Mouse (Mus musculus): ENCODE measurements around the gene 1600002K03Rik. TPM values are rescaled to one million over a fixed set of nuclear protein-coding genes. Genes with fewer than 3 reads are reported as not detected.
A peak's percentile ranks its signal among the peaks of the same experiment; 100 is the strongest.

1600002K03Rik gene
- 8.4 and 12.2 TPM in 2 replicates for polyA plus RNA-seq (2011; ENCODE audit: insufficient read length, low read depth, missing spikeins)

- peak within 1 kb of the TSS; percentile 65 for H3K4me3 ChIP-seq (ENCODE audit: insufficient read depth, low read length)
- H3K4me1 ChIP-seq (ENCODE audit: control insufficient read depth, insufficient read depth, low read length) = peaks cover 8% of the 10 kb centered on the region; the same call in 1 of the 2 replicates
- peak within 1 kb of the TSS; percentile 89 for H3K27ac ChIP-seq (ENCODE audit: insufficient read depth, low read length)
- no peak for TF ChIP-seq CTCF (IDR thresholded peaks at IDR 0.05; ENCODE audit: borderline replicate concordance, insufficient read depth, low read length)
- TF ChIP-seq POLR2A (IDR thresholded peaks at IDR 0.05; ENCODE audit: low read depth, low read length) = peak; percentile 66
These were observed at the start of gene 1600002K03Rik for GRCm38 (mm10) chr10:80172527-80173292. Gene 1600002K03Rik (plus strand): TSS chr10:80172944.

- H3K4me1 ChIP-seq (ENCODE audit: control insufficient read depth, insufficient read depth, low read length) = no peaks in the 10 kb centered on the region
- no peak overlapping the region for H3K4me3 ChIP-seq (ENCODE audit: insufficient read depth, low read length)
- no peak overlapping the region for H3K27ac ChIP-seq (ENCODE audit: insufficient read depth, low read length)
- TF ChIP-seq POLR2A (IDR thresholded peaks at IDR 0.05; ENCODE audit: low read depth, low read length) (no peak), CTCF (IDR thresholded peaks at IDR 0.05; ENCODE audit: borderline replicate concordance, insufficient read depth, low read length) (no peak)
These were observed 48.7 kb upstream of the 1600002K03Rik start for GRCm38 (mm10) chr10:80123932-80124562.

DNA sequence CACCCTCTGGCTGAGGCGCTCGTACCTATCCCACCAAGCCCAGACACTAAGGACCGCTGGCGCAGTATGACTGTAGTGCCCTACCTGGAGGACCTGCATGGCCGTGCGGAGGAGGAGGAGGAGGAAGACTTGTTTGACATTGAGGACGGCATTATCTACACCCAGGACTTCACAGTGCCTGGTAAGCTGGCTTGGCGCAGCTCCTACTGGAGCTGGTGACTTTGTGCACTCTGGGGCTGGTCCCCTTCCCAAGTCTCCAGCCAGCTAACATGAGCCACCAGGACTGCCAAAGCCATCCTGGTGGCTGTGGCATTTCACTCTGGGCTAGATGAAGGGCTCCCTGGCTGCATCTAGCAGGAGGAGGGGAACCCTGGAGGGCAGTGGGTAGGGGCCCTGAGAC, 44.8 kb upstream of the 1600002K03Rik start:
- H3K27ac ChIP-seq (ENCODE audit: insufficient read depth, low read length) = no peak overlapping the region
- no peak for TF ChIP-seq CTCF (IDR thresholded peaks at IDR 0.05; ENCODE audit: borderline replicate concordance, insufficient read depth, low read length)
- no peak for TF ChIP-seq POLR2A (IDR thresholded peaks at IDR 0.05; ENCODE audit: low read depth, low read length)
- no peaks in the 10 kb centered on the region for H3K4me1 ChIP-seq (ENCODE audit: control insufficient read depth, insufficient read depth, low read length)
- no peak overlapping the region for H3K4me3 ChIP-seq (ENCODE audit: insufficient read depth, low read length)

DNA sequence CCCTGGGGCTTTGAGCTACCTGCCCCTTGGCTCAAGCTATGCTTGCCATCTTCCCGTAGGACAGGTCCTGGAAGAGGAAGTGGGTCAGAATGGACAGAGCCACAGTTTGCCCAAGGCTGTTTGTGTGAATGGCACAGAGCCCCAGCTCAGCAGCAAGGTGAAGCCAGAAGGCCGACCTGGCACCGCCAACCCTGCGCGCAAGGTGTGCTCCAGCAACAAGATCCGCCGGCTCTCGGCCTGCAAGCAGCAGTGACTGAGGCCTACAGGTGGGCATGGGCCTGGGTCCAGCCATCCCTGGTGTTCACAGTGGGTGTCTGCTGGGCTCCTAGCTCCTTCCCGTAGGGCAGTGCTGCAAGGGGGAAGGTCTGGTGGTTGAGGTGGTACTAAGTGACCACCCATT, 42.9 kb upstream of the 1600002K03Rik start:
- H3K4me3 ChIP-seq (ENCODE audit: insufficient read depth, low read length) = no peak overlapping the region
- TF ChIP-seq CTCF (IDR thresholded peaks at IDR 0.05; ENCODE audit: borderline replicate concordance, insufficient read depth, low read length) = no peak
- TF ChIP-seq POLR2A (IDR thresholded peaks at IDR 0.05; ENCODE audit: low read depth, low read length) = no peak
- H3K4me1 ChIP-seq (ENCODE audit: control insufficient read depth, insufficient read depth, low read length) = no peaks in the 10 kb centered on the region
- no peak overlapping the region for H3K27ac ChIP-seq (ENCODE audit: insufficient read depth, low read length)

DNA sequence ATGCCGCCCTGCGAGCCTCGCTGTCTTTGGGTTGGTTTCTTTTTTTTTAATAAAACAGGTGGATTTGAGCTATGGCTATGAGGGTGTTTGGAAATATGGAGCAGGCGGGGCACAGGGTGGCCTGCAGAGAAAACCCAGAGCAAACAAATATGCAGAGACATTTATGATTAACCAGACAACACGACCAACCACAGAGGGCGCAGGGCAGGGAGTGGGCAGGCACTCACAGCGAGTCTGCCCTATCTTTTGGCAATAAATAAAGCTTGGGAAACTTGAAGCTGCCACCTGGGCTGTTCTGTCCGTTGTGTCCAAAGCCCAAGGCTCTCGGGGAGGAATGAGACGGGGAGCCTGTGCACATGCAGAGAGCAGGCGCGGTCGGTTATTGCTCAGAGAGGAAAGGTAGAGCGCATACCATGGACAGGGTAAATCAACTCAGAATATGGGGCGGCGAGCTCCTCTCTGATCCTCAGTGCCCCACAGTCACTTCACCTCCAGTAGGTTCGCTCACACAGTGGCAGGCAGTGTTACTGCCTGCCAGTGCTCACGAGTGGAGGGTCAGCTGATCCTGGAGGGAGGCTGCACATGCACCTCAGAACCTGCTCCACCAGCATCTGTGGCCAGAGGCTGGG, 42.2 kb upstream of the 1600002K03Rik start:
- no peak overlapping the region for H3K4me3 ChIP-seq (ENCODE audit: insufficient read depth, low read length)
- no peaks in the 10 kb centered on the region for H3K4me1 ChIP-seq (ENCODE audit: control insufficient read depth, insufficient read depth, low read length)
- TF ChIP-seq CTCF (IDR thresholded peaks at IDR 0.05; ENCODE audit: borderline replicate concordance, insufficient read depth, low read length) = no peak
- TF ChIP-seq POLR2A (IDR thresholded peaks at IDR 0.05; ENCODE audit: low read depth, low read length) = no peak; the same call in 1 of the 2 replicates
- no peak overlapping the region for H3K27ac ChIP-seq (ENCODE audit: insufficient read depth, low read length)

GRCm38 (mm10) chr10:80131316-80131951, 41.3 kb upstream of the 1600002K03Rik start:
- H3K4me3 ChIP-seq (ENCODE audit: insufficient read depth, low read length) = no peak overlapping the region
- no peaks in the 10 kb centered on the region for H3K4me1 ChIP-seq (ENCODE audit: control insufficient read depth, insufficient read depth, low read length)
- no peak overlapping the region for H3K27ac ChIP-seq (ENCODE audit: insufficient read depth, low read length)
- TF ChIP-seq CTCF (IDR thresholded peaks at IDR 0.05; ENCODE audit: borderline replicate concordance, insufficient read depth, low read length) = no peak
- peak; percentile 18; the same call in 1 of the 2 replicates for TF ChIP-seq POLR2A (IDR thresholded peaks at IDR 0.05; ENCODE audit: low read depth, low read length)

- H3K4me1 ChIP-seq (ENCODE audit: control insufficient read depth, insufficient read depth, low read length) = no peaks in the 10 kb centered on the region
- no peak for TF ChIP-seq CTCF (IDR thresholded peaks at IDR 0.05; ENCODE audit: borderline replicate concordance, insufficient read depth, low read length)
- TF ChIP-seq POLR2A (IDR thresholded peaks at IDR 0.05; ENCODE audit: low read depth, low read length) = no peak
- H3K27ac ChIP-seq (ENCODE audit: insufficient read depth, low read length) = no peak overlapping the region
- H3K4me3 ChIP-seq (ENCODE audit: insufficient read depth, low read length) = no peak overlapping the region
These were observed 40.8 kb upstream of the 1600002K03Rik start for GRCm38 (mm10) chr10:80131952-80132350.

DNA sequence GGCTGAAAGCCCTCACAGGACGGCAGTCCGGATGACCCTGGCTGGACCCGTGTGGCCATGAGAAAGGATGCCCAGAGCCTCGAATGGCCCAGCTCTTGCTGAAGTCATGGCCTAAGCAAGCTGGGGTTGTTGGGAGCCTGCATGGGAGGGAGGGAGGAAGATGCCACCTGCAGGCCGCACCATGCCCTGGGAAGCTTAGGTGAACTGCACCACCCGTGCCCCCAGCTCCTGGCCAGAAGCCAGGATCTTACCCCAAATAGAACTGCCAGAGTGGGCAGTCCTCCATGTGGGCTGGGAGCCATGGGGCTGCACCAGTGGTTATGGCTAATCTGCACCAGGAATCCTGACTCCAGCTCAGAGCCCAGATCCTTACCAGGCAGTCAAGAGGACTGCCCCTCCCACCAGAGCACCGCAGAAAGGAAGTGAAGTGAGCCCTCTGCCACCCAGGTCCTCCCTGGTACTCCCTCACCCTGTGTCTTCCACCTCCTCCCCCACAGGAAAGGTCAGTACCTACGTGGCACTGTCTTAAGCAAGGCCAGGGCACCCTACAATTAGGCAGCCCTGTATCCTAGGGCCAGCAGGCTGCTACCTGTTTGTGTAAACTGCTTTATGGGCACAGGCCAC, 39.4 kb upstream of the 1600002K03Rik start:
- TF ChIP-seq CTCF (IDR thresholded peaks at IDR 0.05; ENCODE audit: borderline replicate concordance, insufficient read depth, low read length) (no peak), POLR2A (IDR thresholded peaks at IDR 0.05; ENCODE audit: low read depth, low read length) (no peak)
- Histone ChIP-seq H3K4me1 (ENCODE audit: control insufficient read depth, insufficient read depth, low read length) (0 out of 2 replicates have a peak, but pooled peaks cover 2% of the 10 kb centered on the region), H3K27ac (ENCODE audit: insufficient read depth, low read length) (no peak overlapping the region), H3K4me3 (ENCODE audit: insufficient read depth, low read length) (no peak overlapping the region)

DNA sequence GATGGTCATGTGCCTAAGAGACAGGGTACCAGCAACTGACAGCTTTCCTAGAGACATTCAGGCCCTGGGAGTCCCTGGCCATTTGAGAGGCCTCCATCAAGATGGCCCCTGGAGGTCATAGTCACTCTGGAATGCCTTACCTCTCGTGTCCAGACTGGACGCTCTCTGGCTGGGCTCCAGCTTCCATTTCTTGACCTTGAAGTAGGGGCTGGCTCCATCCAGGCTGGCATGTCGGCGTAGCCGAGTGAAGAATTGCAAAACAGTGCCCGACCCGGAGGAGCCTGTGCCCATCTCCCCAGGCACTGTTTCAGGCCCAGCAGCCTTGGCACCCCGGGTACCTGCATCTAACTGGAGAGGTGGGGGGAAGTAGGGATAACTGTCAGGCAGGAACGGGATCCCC, 38.3 kb upstream of the 1600002K03Rik start:
- no peak overlapping the region for H3K4me3 ChIP-seq (ENCODE audit: insufficient read depth, low read length)
- H3K27ac ChIP-seq (ENCODE audit: insufficient read depth, low read length) = no peak overlapping the region
- H3K4me1 ChIP-seq (ENCODE audit: control insufficient read depth, insufficient read depth, low read length) = 0 out of 2 replicates have a peak, but pooled peaks cover 2% of the 10 kb centered on the region
- TF ChIP-seq POLR2A (IDR thresholded peaks at IDR 0.05; ENCODE audit: low read depth, low read length) (no peak), CTCF (IDR thresholded peaks at IDR 0.05; ENCODE audit: borderline replicate concordance, insufficient read depth, low read length) (no peak)

Measured in embryonic fibroblast, embryonic 13.5 days (primary cell).